Mouse (Mus musculus): ENCODE results near the gene Cnot4. TPM values are rescaled to one million over a fixed set of nuclear protein-coding genes. Genes with fewer than 3 reads are reported as not detected.

The Cnot4 gene
- total RNA-seq, 2 experiments from 2014 or later = 46.1 to 50.2 TPM

Other genes starting within 250 kb of the Cnot4 start
- gene Wdr91, start 222.8 kb downstream of the Cnot4 start, total RNA-seq (2021) = 10 to 100 TPM; 38.7 to 41.3 TPM
- gene Stra8, start 213.6 kb downstream of the Cnot4 start, total RNA-seq (2021) = not detected
- 1 to 10 TPM in 1 of 2 experiments, under 1 TPM in 1; 0.80 to 1.0 TPM for gene Slc23a4, start 145.3 kb downstream of the Cnot4 start, total RNA-seq (2021)
- gene Nup205, start 43.7 kb upstream of the Cnot4 start, total RNA-seq (2021) = 10 to 100 TPM; 23.6 to 27.1 TPM
- gene Slc13a4, start 174.4 kb upstream of the Cnot4 start, total RNA-seq (2021) = 1 to 10 TPM; 2.7 to 3.1 TPM
- under 1 TPM; 0.68 to 0.98 TPM for gene Fam180a, start 192.4 kb upstream of the Cnot4 start, total RNA-seq (2021)